Mouse (Mus musculus) liver, embryonic 14.5 days (tissue): ENCODE data around the gene Napsa. TPM values are rescaled to one million over a fixed set of nuclear protein-coding genes. Genes with fewer than 3 reads are reported as not detected.

Experiments used
- ATAC-seq: fragments of 200-750 bp; cut with Nextera tagmentation; 2 replicates; pipeline ENCODE4 v1.8.0; 2017; ENCODE audit warnings: moderate number of reproducible peaks, mild to moderate bottlenecking, moderate library complexity; ENCODE audit not compliant: insufficient read depth
- DNase-seq, 3 experiments: peaks; one replicate each; pipeline ENCODE4 v3.0.0-alpha.2; 2012 to 2013; ENCODE audit warnings: low read depth in 3 of 3, low spot score in 3 of 3
- H3K27ac ChIP-seq: fragments of 300-500 bp; sonication (generic); 2 replicates; pipeline ENCODE4 v1.5.1; 2014; ENCODE audit warnings: moderate library complexity, mild to moderate bottlenecking, control low read depth, inconsistent platforms
- H3K27me3 ChIP-seq: fragments of 300-500 bp; sonication (generic); 2 replicates; pipeline ENCODE4 v1.6.1; 2014; ENCODE audit warnings: mild to moderate bottlenecking, low read length, moderate library complexity; ENCODE audit not compliant: control insufficient read depth, insufficient read depth
- H3K36me3 ChIP-seq: fragments of 300-500 bp; sonication (generic); replicated peaks from 2 replicates; pipeline ENCODE4 v1.6.1; 2014; ENCODE audit warnings: low read depth; ENCODE audit not compliant: control insufficient read depth, insufficient read depth
- H3K4me1 ChIP-seq, 2 experiments: fragments of 200-500 bp in 1 of 2; fragments of 300-500 bp in 1 of 2; sonication (generic) in 1 of 2; replicated peaks; 2 replicates each; pipeline ENCODE4 v1.6.1; 2012 to 2014; ENCODE audit warnings: antibody characterized with exemption in 1 of 2, inconsistent platforms in 1 of 2, low read length in 1 of 2; ENCODE audit not compliant: control insufficient read depth in 2 of 2, insufficient read depth in 2 of 2
- H3K4me2 ChIP-seq: fragments of 300-500 bp; sonication (generic); 2 replicates; pipeline ENCODE4 v1.6.1; 2014; ENCODE audit warnings: low read depth, mild to moderate bottlenecking, control low read depth, moderate library complexity
- H3K4me3 ChIP-seq, 2 experiments: fragments of 200-500 bp in 1 of 2; fragments of 300-500 bp in 1 of 2; sonication (generic) in 1 of 2; 2 replicates each; pipeline ENCODE4 v1.5.1; 2012 to 2014; ENCODE audit warnings: low read depth in 2 of 2, low read length in 2 of 2, mild to moderate bottlenecking in 2 of 2, control low read depth in 1 of 2, inconsistent platforms in 1 of 2, moderate library complexity in 1 of 2; ENCODE audit not compliant: insufficient read depth in 1 of 2
- H3K9ac ChIP-seq: fragments of 300-500 bp; sonication (generic); replicated peaks from 2 replicates; pipeline ENCODE4 v1.6.1; 2014; ENCODE audit warnings: mild to moderate bottlenecking, control low read depth, moderate library complexity
- H3K9me3 ChIP-seq: fragments of 300-500 bp; sonication (generic); 2 replicates; pipeline ENCODE4 v1.6.1; 2016; ENCODE audit warnings: low read length, mixed read lengths; ENCODE audit not compliant: control insufficient read depth
- CTCF ChIP-seq: IDR thresholded peaks from 2 replicates; pipeline ENCODE4 v1.5.1; 2016; ENCODE audit warnings: antibody characterized with exemption, low read depth, control low read depth
- EP300 ChIP-seq: IDR thresholded peaks from 2 replicates; pipeline ENCODE4 v1.6.1; 2016; ENCODE audit warnings: antibody characterized with exemption, low read depth
- WGBS: fragments of 180-500 bp; shearing (Covaris S2); extraction: QIAGEN DNeasy Blood & Tissue Kit; methylation state at CpG from one replicate; pipeline ENCODE4 v1.1.7; 2014; ENCODE audit not compliant: insufficient replicate concordance; 5-methylcytosine and 5-hydroxymethylcytosine counted together
- polyA plus RNA-seq, 2 experiments: library from polyadenylated mRNA; depleted of rRNA in 1 of 2; stranded (reverse) in 1 of 2; unstranded in 1 of 2; fragments of >200 nt; fragmentation: Nextera tagmentation in 1 of 2; extraction: Ambion mirVana in 1 of 2; gene quantifications; 2 replicates each; pipeline versions ENCODE4 v1.2.1 to v1.2.3; 2012 to 2014

The Napsa gene
- polyA plus RNA-seq, 2 experiments = 5.8 to 8.6 TPM

GRCm38 (mm10) chr7:44593775-44594174, 21.6 kb downstream of the Napsa start:
- WGBS = 1% methylated on average over 22 of the region's 22 CpGs
- Histone ChIP-seq H3K4me3 (no peak overlapping the region), H3K4me1 (peaks cover 0 to 1% of the 10 kb centered on the region in 2 experiments; a peak in 1 of 4 replicates), H3K27ac (no peak overlapping the region), H3K9ac (no peak overlapping the region), H3K27me3 (peaks cover 50% of the 10 kb centered on the region), H3K36me3 (no peaks in the 10 kb centered on the region), H3K9me3 (no peaks in the 10 kb centered on the region), H3K4me2 (no peak overlapping the region)
- no peak for ATAC-seq
- peak; percentile 25 to 36 (median 30) for DNase-seq
- no peak for TF ChIP-seq CTCF
- TF ChIP-seq EP300 = no peak

GRCm38 (mm10) chr7:44594291-44594690, 22.1 kb downstream of the Napsa start:
- Histone ChIP-seq H3K9ac (no peak overlapping the region), H3K27ac (no peak overlapping the region), H3K4me1 (0 out of 4 replicates have a peak, but pooled peaks cover 0 to 1% of the 10 kb centered on the region in 2 experiments), H3K36me3 (no peaks in the 10 kb centered on the region), H3K9me3 (no peaks in the 10 kb centered on the region), H3K4me3 (no peak overlapping the region), H3K27me3 (peaks cover 45% of the 10 kb centered on the region), H3K4me2 (no peak overlapping the region)
- TF ChIP-seq CTCF (no peak), EP300 (no peak)
- WGBS = 62% methylated on average over 6 of the region's 6 CpGs
- ATAC-seq (no peak), DNase-seq (no peak)

GRCm38 (mm10) chr7:44595131-44595561, 23.0 kb downstream of the Napsa start:
- Histone ChIP-seq H3K9me3 (no peaks in the 10 kb centered on the region), H3K27ac (no peak overlapping the region), H3K27me3 (peaks cover 36% of the 10 kb centered on the region), H3K4me2 (no peak overlapping the region), H3K36me3 (no peaks in the 10 kb centered on the region), H3K9ac (no peak overlapping the region), H3K4me1 (0 out of 4 replicates have a peak, but pooled peaks cover 0 to 1% of the 10 kb centered on the region in 2 experiments), H3K4me3 (no peak overlapping the region)
- 77% methylated on average over 20 of the region's 20 CpGs for whole genome bisulfite sequencing
- DNase-seq (no peak), ATAC-seq (no peak)
- TF ChIP-seq CTCF = no peak
- no peak for TF ChIP-seq EP300

GRCm38 (mm10) chr7:44596051-44596450, 23.9 kb downstream of the Napsa start:
- no peaks in the 10 kb centered on the region for H3K4me1 ChIP-seq
- TF ChIP-seq CTCF = no peak
- TF ChIP-seq EP300 = no peak
- H3K9me3 ChIP-seq = no peaks in the 10 kb centered on the region
- no peak for ATAC-seq
- 60% methylated on average over 6 of the region's 6 CpGs for WGBS
- DNase-seq = no peak
- no peaks in the 10 kb centered on the region for H3K36me3 ChIP-seq
- no peak overlapping the region for H3K4me2 ChIP-seq
- H3K27me3 ChIP-seq = peaks cover 27% of the 10 kb centered on the region
- no peak overlapping the region for H3K4me3 ChIP-seq
- no peak overlapping the region for H3K9ac ChIP-seq
- no peak overlapping the region for H3K27ac ChIP-seq

GRCm38 (mm10) chr7:44596996-44597538, 24.9 kb downstream of the Napsa start:
- H3K4me2 ChIP-seq = no peak overlapping the region
- peaks cover 20% of the 10 kb centered on the region for H3K27me3 ChIP-seq
- no peak overlapping the region for H3K27ac ChIP-seq
- no peaks in the 10 kb centered on the region for H3K36me3 ChIP-seq
- DNase-seq = no peak
- ATAC-seq = no peak
- TF ChIP-seq CTCF (no peak), EP300 (no peak)
- H3K9me3 ChIP-seq = no peaks in the 10 kb centered on the region
- no peak overlapping the region for H3K4me3 ChIP-seq
- H3K4me1 ChIP-seq = no peaks in the 10 kb centered on the region
- H3K9ac ChIP-seq = no peak overlapping the region
- 42% methylated on average over 5 of the region's 5 CpGs for WGBS
